Mouse (Mus musculus) thymus, adult 2 months (tissue): ENCODE data around the gene Tiam2. TPM values are rescaled to one million over a fixed set of nuclear protein-coding genes. Genes with fewer than 3 reads are reported as not detected.
A peak's percentile ranks its signal among the peaks of the same experiment; 100 is the strongest.

Experiments
- DNase-seq: peaks from one replicate; pipeline ENCODE4 v3.0.0; 2021
- H3K27ac ChIP-seq: fragments of 200-500 bp; 2 replicates; pipeline ENCODE4 v1.5.1; 2012; ENCODE audit warnings: low read length, control low read depth; ENCODE audit not compliant: control insufficient read depth, insufficient read depth
- H3K27me3 ChIP-seq: fragments of 200-500 bp; 2 replicates; pipeline ENCODE4 v1.6.1; 2012; ENCODE audit warnings: mild to moderate bottlenecking, low read length, moderate library complexity, mixed read lengths; ENCODE audit not compliant: control insufficient read depth, insufficient read depth
- H3K36me3 ChIP-seq: fragments of 200-500 bp; 2 replicates; pipeline ENCODE4 v1.6.1; 2012; ENCODE audit warnings: mild to moderate bottlenecking, low read length, moderate library complexity; ENCODE audit not compliant: control insufficient read depth, insufficient read depth
- H3K4me1 ChIP-seq: fragments of 200-500 bp; replicated peaks from 2 replicates; pipeline ENCODE4 v1.6.1; 2012; ENCODE audit warnings: low read length; ENCODE audit not compliant: control insufficient read depth, insufficient read depth
- H3K4me3 ChIP-seq: fragments of 200-500 bp; 2 replicates; pipeline ENCODE4 v1.5.1; 2012; ENCODE audit warnings: mild to moderate bottlenecking, low read length, control low read depth, moderate library complexity; ENCODE audit not compliant: control insufficient read depth, insufficient read depth
- CTCF ChIP-seq: fragments of 200-500 bp; IDR thresholded peaks from 2 replicates; pipeline ENCODE4 v1.5.1; 2012; ENCODE audit warnings: mild to moderate bottlenecking, control low read depth, low read length, moderate library complexity, borderline replicate concordance; ENCODE audit not compliant: control insufficient read depth, poor library complexity, insufficient read depth; ENCODE audit errors: extremely low read depth
- POLR2A ChIP-seq: fragments of 200-500 bp; IDR thresholded peaks from 2 replicates; pipeline ENCODE4 v1.6.1; 2012; ENCODE audit warnings: mild to moderate bottlenecking, low read length, control low read depth, moderate library complexity; ENCODE audit not compliant: control insufficient read depth, poor library complexity, insufficient read depth; ENCODE audit errors: extremely low read depth
- WGBS: fragments of 180-500 bp; shearing (Covaris S2); methylation state at CpG from one replicate; pipeline ENCODE4 v1.1.7; 2018; 5-methylcytosine and 5-hydroxymethylcytosine counted together
- polyA plus RNA-seq: library from polyadenylated mRNA; depleted of rRNA; stranded (reverse); fragments of >200 nt; gene quantifications from 2 replicates; pipeline ENCODE4 v1.2.3, GENCODE M21; 2012

Tiam2 gene
- polyA plus RNA-seq, 1 experiment, result 0.36 TPM

DNA sequence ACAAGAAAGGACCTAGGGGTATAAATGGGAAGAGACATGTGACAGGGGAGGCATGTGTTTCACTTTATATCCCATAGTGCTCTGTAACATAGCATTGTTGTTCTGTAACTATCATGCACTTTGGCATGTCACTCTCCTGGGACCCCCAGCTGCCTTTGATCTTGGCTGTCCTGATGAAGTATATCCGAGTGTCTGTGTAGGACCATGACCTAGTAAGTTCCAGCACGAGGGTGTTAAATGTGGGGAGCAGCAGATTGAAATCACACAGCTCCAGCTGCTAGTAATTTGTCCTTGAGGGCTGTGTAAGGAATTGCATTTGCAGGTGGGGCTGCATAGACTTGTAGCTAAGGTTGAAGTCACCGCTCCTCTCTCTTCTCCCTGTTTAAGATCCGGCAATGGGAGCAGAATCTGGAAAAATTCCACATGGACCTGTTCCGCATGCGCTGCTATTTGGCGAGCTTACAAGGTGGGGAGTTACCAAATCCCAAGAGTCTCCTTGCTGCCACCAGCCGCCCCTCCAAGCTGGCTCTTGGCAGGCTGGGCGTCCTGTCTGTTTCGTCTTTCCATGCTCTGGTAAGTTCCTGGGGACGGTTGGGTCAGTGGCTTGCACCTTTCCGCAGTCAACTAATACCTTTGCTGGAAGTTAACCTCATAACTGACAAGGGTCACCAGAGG, 110.6 kb downstream of the Tiam2 start:
- Histone ChIP-seq H3K4me3 (no peak overlapping the region), H3K27ac (no peak overlapping the region), H3K4me1 (peaks cover 3% of the 10 kb centered on the region; the same call in 1 of the 2 replicates), H3K36me3 (no peaks in the 10 kb centered on the region), H3K27me3 (no peaks in the 10 kb centered on the region)
- 92% methylated on average over 12 of the region's 12 CpGs for WGBS
- DNase-seq, result no peak
- no peak for TF ChIP-seq POLR2A
- TF ChIP-seq CTCF, result no peak

DNA sequence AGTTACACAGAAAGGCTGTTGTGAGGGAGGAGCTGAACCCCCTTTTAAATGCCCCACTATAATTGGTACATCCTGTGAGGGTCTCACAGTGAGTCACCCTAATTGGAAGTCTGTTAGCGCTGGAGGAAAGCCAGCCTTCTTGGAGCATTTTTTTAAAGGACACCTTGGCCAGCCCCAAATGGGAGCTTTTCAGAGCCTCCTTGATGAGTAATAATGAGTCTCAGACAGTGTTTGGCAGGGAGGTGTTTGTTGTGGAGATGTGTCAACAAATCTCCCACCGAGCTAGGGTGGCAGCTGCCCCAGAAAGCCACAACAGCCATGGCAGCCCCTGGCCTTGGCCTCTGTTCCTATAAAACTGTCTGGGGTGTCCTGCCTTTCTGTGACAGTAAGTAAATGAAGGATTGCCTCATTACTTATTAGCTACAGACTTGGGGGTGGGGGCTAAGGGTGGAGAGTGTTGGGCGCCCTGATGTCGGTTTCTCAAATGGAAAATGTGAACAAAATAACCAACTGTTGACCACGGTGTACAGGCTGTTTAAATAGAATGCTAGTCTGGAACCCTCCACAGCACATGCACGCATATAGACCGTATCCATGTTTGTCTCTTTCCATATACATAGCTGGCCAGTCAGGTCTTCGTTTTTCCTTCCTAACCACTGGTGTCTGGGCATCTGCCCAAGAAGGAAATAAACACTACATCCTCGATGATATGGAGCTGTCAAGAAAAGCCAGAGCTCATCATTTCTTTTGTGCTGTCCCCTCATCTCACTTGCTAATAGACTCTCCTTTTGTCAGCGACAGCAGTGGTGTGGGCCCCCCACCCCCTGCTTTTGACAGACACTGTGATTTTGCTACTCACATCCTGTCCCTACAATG, 116.4 kb downstream of the Tiam2 start:
- H3K4me1 ChIP-seq, result no peaks in the 10 kb centered on the region
- 85% methylated on average over 10 of the region's 10 CpGs for WGBS
- no peak for DNase-seq
- H3K4me3 ChIP-seq, result no peak overlapping the region
- TF ChIP-seq CTCF (no peak), POLR2A (no peak)
- H3K27me3 ChIP-seq, result no peaks in the 10 kb centered on the region
- H3K27ac ChIP-seq, result no peak overlapping the region
- no peaks in the 10 kb centered on the region for H3K36me3 ChIP-seq

DNA sequence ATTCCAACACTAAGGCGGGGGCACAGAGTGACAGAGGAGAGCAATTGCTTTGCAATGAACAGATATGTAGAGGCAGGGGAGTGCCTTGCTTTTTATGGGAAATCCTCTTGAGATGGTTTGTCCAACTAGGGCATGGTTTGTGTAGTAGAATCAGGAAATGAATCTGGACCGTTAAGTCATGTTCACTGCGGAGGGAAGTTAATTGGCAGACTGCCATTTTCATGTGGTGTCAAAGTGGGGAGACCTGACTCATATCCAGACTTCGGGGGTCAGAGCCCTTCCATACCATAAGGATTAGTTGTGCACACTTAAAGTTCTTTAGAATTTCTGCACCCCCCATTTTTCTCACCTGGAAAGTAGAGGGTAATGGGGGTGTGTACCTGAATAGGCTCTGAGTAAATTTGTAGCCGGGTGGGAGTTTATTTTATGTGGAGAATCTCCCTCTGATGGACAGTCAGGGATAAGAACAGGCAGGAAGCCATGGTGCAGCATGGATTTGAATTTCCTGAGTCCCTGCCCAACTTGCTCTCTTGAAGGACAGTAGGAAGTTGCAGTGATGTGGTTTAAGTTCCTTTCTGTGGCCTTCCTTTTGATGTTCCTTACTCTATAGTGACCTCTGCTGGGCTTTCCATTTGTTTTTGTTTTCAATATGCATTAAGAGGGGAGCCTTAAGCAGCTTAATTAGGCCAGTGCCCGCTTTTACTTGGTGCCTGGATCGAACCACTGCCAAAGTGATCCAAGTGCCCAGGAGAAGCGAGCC, 120.0 kb downstream of the Tiam2 start:
- no peak overlapping the region for H3K27ac ChIP-seq
- no peaks in the 10 kb centered on the region for H3K36me3 ChIP-seq
- TF ChIP-seq CTCF (no peak), POLR2A (no peak)
- H3K4me3 ChIP-seq, result no peak overlapping the region
- no peaks in the 10 kb centered on the region for H3K4me1 ChIP-seq
- no peaks in the 10 kb centered on the region for H3K27me3 ChIP-seq
- 43% methylated on average over 8 of the region's 8 CpGs for WGBS
- DNase-seq, result no peak

DNA sequence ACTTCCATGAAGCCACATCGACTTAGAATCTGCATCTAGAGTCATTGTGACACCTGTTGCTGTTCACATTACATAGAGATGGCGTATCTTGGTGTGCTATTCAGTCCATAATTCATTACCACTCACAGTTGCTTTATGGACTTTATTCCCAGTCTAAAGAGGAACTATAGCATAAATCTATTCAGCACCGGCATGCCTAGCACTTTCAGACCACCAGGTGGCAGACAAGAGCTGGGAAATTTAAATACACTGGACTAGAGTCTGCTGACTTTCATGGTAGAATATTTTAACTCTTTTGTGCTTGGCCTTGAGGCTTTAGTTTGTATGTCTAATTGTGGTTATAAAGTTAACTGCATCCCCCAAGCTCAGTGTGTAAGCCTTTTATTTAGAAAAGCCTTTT, 122.4 kb downstream of the Tiam2 start:
- Histone ChIP-seq H3K4me3 (no peak overlapping the region), H3K27me3 (no peaks in the 10 kb centered on the region), H3K27ac (no peak overlapping the region), H3K36me3 (no peaks in the 10 kb centered on the region), H3K4me1 (no peaks in the 10 kb centered on the region)
- 25% methylated on average over 3 of the region's 3 CpGs for WGBS
- TF ChIP-seq CTCF, result no peak
- no peak for TF ChIP-seq POLR2A
- DNase-seq, result peak; percentile 58

- H3K4me1 ChIP-seq, result no peaks in the 10 kb centered on the region
- H3K27ac ChIP-seq, result no peak overlapping the region
- H3K27me3 ChIP-seq, result no peaks in the 10 kb centered on the region
- no peak overlapping the region for H3K4me3 ChIP-seq
- H3K36me3 ChIP-seq, result no peaks in the 10 kb centered on the region
- TF ChIP-seq POLR2A, result no peak
- TF ChIP-seq CTCF, result peak; percentile 88; the same call in 1 of the 2 replicates
- peak; percentile 75 for DNase-seq
- 93% methylated on average over 2 of the region's 2 CpGs for WGBS
Observed at GRCm38 (mm10) chr17:3451077-3451476, 124.7 kb downstream of the Tiam2 start.
